In genomic region chr4:32964619-32965018, GRCm38 (mm10) we compare ENCODE assay signal across 2 mouse cellular contexts. TPM values are rescaled to one million over a fixed set of nuclear protein-coding genes. Genes with fewer than 3 reads are reported as not detected.
"Had no signal": no experiment of that assay in that cellular context is flagged by ENCODE, and none has a peak within 500 bp of the region (broad histone marks: within the 10 kb centered on the region; RNA-seq: fewer than 3 reads in every experiment).

No protein-coding gene starts in this region.

RNA-seq across cellular contexts. Expression of gene Ankrd6, which starts 14.0 kb away (rescaled TPM):
- total RNA-seq: monocyte, adult 5-6 weeks had no signal

RNA-seq across cellular contexts. Expression of gene Rragd, which starts 18.2 kb away (rescaled TPM):
- total RNA-seq: megakaryocyte progenitor cell, adult 5-6 weeks had no signal
